Mouse (Mus musculus): ENCODE measurements around the gene Sart1. TPM values are rescaled to one million over a fixed set of nuclear protein-coding genes. Genes with fewer than 3 reads are reported as not detected.

Gene Sart1
- total RNA-seq, 1 experiment from 2014 or later, result 75.2 TPM

- ATAC-seq (replicated peaks in 1 of 2; ENCODE audit: insufficient read depth in 1 of 2, low FRiP score in 2 of 2, low TSS enrichment in 1 of 2, low read depth in 1 of 2, poor library complexity in 2 of 2, severe bottlenecking in 2 of 2), result peak; percentile 40 to 76; a peak in 3 of 4 replicates
Measured at GRCm38 (mm10) chr19:5348526-5349501, 39.7 kb downstream of the Sart1 start.

DNA sequence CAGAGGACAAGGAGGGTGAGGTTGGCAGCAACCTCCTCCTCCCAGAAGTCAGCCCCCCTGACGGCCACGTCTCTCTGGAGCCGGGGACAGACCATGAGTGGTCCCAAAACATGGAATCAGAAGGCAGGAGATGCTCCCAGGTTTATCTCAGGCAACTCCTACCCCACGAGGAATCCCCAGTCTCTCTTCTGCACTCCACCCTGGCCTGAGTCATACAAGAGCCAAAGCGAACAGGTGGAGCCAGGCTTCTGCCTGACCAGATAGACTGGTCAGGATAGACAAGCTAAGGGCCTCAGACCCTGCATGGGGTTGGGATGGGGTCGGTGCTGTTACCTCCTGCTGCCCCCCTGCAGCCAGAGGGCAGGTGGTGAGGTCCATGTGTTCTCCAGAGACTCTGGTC is 40.4 kb downstream of the Sart1 start:
- no peak for ATAC-seq (replicated peaks in 1 of 2; ENCODE audit: insufficient read depth in 1 of 2, low FRiP score in 2 of 2, low TSS enrichment in 1 of 2, low read depth in 1 of 2, poor library complexity in 2 of 2, severe bottlenecking in 2 of 2)

DNA sequence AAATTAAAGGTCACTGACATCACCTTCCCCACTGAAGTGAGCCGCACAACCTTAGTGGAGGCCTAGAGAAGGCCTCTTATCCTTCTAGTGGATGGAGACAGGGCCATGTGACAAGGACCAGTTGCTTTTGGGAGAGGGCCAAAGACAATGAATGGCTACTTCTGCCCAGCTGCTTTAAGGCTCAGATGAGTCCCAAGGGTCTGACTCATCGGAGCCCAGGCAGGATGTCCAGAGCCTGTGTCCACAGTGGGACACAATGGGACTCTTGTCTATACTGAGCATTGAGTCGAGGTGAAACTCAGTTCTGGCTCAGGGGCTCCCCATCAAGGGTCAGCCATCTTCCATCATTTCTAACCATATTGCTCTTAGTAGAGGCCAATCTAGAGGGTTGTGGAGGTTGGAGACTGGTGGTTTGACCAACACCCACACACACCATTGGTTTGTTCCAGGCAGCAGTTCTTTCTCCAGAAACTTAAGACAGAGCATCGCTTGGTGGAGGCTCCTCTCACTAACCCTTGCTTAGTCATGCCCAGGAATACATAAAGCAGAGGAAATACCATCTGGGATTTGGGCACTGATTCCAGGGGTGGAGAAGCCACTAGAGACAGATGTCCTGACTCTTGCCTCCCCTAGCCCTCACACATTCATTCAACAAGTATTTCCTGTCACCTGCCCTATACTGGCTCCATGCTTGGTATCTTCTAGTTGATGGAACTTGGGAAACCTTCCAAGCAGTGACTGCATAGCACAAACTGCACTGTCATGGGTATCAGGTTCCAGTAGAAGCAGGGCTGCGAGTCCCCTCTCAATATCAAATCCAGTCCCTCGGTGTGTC is 43.0 kb downstream of the Sart1 start:
- ATAC-seq (replicated peaks in 1 of 2; ENCODE audit: insufficient read depth in 1 of 2, low FRiP score in 2 of 2, low TSS enrichment in 1 of 2, low read depth in 1 of 2, poor library complexity in 2 of 2, severe bottlenecking in 2 of 2), result no peak

- no peak for ATAC-seq (replicated peaks in 1 of 2; ENCODE audit: insufficient read depth in 1 of 2, low FRiP score in 2 of 2, low TSS enrichment in 1 of 2, low read depth in 1 of 2, poor library complexity in 2 of 2, severe bottlenecking in 2 of 2)
Measured at GRCm38 (mm10) chr19:5341360-5341759, 47.1 kb downstream of the Sart1 start.

GRCm38 (mm10) chr19:5337975-5338374 is 50.5 kb downstream of the Sart1 start:
- peak; percentile 67 to 75 for ATAC-seq (replicated peaks in 1 of 2; ENCODE audit: insufficient read depth in 1 of 2, low FRiP score in 2 of 2, low TSS enrichment in 1 of 2, low read depth in 1 of 2, poor library complexity in 2 of 2, severe bottlenecking in 2 of 2)

GRCm38 (mm10) chr19:5335441-5335840 is 53.1 kb downstream of the Sart1 start, which contains the start of gene Catsper1:
Gene Catsper1, plus strand, starts transcription at chr19:5335741.
- no peak for ATAC-seq (replicated peaks in 1 of 2; ENCODE audit: insufficient read depth in 1 of 2, low FRiP score in 2 of 2, low TSS enrichment in 1 of 2, low read depth in 1 of 2, poor library complexity in 2 of 2, severe bottlenecking in 2 of 2)

DNA sequence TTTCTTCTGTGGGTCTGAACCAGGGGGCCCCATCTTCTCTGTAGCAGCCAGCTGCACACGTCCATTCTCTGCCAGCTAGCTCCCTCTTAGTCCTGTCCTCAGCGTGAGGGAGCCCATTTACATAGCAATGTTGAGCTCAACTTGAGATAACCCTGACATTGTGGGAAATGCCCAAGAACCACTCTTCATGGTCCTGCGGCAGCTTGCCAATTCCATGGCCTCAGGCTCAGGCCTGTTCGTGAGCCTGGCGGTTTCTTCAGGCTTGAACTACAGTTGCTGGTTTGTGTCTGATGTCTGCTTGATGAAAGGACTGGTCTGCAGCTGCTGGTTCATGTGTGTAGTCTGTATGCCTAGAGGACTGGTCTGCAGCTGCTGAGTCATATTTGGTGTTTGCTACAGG is 53.8 kb downstream of the Sart1 start:
- no peak for ATAC-seq (replicated peaks in 1 of 2; ENCODE audit: insufficient read depth in 1 of 2, low FRiP score in 2 of 2, low TSS enrichment in 1 of 2, low read depth in 1 of 2, poor library complexity in 2 of 2, severe bottlenecking in 2 of 2)

DNA sequence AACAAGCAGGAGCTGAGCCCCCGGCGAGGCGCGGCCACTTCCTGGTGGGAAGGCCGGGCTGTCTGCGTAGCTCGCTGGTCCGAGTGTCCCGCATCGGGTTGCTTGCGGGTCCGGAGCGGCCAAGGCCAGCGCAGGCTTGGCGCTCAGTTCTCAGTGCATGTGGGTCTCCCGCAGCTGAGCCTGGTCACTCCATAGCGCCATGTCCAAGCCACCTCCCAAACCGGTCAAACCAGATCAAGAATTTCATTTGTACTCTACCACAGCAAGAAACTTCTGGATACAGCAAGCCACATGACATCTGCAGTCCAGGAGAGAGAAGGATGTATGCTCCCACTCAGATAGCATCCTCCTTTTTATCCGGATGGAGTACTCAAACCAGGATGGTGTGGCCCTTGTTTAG is 60.5 kb downstream of the Sart1 start:
- ATAC-seq (replicated peaks in 1 of 2; ENCODE audit: insufficient read depth in 1 of 2, low FRiP score in 2 of 2, low TSS enrichment in 1 of 2, low read depth in 1 of 2, poor library complexity in 2 of 2, severe bottlenecking in 2 of 2), result no peak

Other genes starting within 250 kb of the Sart1 start
- 17.3 and 23.4 TPM in 2 replicates for gene Pacs1, start 115.6 kb downstream of the Sart1 start, total RNA-seq (2017)
- 262 and 325 TPM in 2 replicates for gene Sf3b2, start 93.2 kb downstream of the Sart1 start, total RNA-seq (2017)
- gene Gal3st3, start 90.4 kb downstream of the Sart1 start, total RNA-seq (2017), result not detected in 2 replicates
- not detected in 2 replicates for gene Catsper1, start 53.0 kb downstream of the Sart1 start, total RNA-seq (2017)
- 0.45 TPM in 1 of 2 replicates, not detected in the other for gene Cst6, start 39.1 kb downstream of the Sart1 start, total RNA-seq (2017)
- gene Eif1ad, start 22.0 kb downstream of the Sart1 start, total RNA-seq (2017), result 38.1 and 49.7 TPM in 2 replicates
- 43.0 and 51.5 TPM in 2 replicates for gene Banf1, start 21.5 kb downstream of the Sart1 start, total RNA-seq (2017)
- gene Tsga10ip, start 13.8 kb upstream of the Sart1 start, total RNA-seq (2017), result 0.30 TPM in 1 of 2 replicates, not detected in the other
- 107 and 122 TPM in 2 replicates for gene Drap1, start 36.3 kb upstream of the Sart1 start, total RNA-seq (2017)
- 14.3 and 15.6 TPM in 2 replicates for gene AI837181, start 36.4 kb upstream of the Sart1 start, total RNA-seq (2017)
- gene Fosl1, start 58.8 kb upstream of the Sart1 start, total RNA-seq (2017), result 1.3 and 4.2 TPM in 2 replicates
- gene Ccdc85b, start 69.2 kb upstream of the Sart1 start, total RNA-seq (2017), result 2.3 and 4.1 TPM in 2 replicates
- gene Fibp, start 71.9 kb upstream of the Sart1 start, total RNA-seq (2017), result 128 and 159 TPM in 2 replicates
- 8.1 and 20.7 TPM in 2 replicates for gene Ctsw, start 79.8 kb upstream of the Sart1 start, total RNA-seq (2017)
- 1.2 TPM in 1 of 2 replicates, not detected in the other for gene Efemp2, start 85.3 kb upstream of the Sart1 start, total RNA-seq (2017)
- 7.9 and 12.0 TPM in 2 replicates for gene Mus81, start 99.7 kb upstream of the Sart1 start, total RNA-seq (2017)
- 878 and 953 TPM in 2 replicates for gene Cfl1, start 101.8 kb upstream of the Sart1 start, total RNA-seq (2017)
- gene 1700020D05Rik, start 115.1 kb upstream of the Sart1 start, total RNA-seq (2017), result 0.69 and 2.8 TPM in 2 replicates
- gene Snx32, start 121.8 kb upstream of the Sart1 start, total RNA-seq (2017), result 3.2 and 4.4 TPM in 2 replicates
- gene Ovol1, start 171.9 kb upstream of the Sart1 start, total RNA-seq (2017), result not detected in 2 replicates
- gene Ap5b1, start 179.3 kb upstream of the Sart1 start, total RNA-seq (2017), result 6.5 and 6.8 TPM in 2 replicates
- 47.9 and 73.0 TPM in 2 replicates for gene Rnaseh2c, start 213.2 kb upstream of the Sart1 start, total RNA-seq (2017)
- 67.9 and 88.5 TPM in 2 replicates for gene Kat5, start 221.5 kb upstream of the Sart1 start, total RNA-seq (2017)
- gene Rela, start 248.8 kb upstream of the Sart1 start, total RNA-seq (2017), result 44.7 and 74.6 TPM in 2 replicates